Mouse (Mus musculus): Measurements from ENCODE around the gene Serpinf2. TPM values are rescaled to one million over a fixed set of nuclear protein-coding genes. Genes with fewer than 3 reads are reported as not detected.

Serpinf2 gene
- polyA plus RNA-seq (2016; fragmentation: Nextera tagmentation; extraction: Ambion mirVana): 0.08 and 0.14 TPM in 2 replicates

DNA sequence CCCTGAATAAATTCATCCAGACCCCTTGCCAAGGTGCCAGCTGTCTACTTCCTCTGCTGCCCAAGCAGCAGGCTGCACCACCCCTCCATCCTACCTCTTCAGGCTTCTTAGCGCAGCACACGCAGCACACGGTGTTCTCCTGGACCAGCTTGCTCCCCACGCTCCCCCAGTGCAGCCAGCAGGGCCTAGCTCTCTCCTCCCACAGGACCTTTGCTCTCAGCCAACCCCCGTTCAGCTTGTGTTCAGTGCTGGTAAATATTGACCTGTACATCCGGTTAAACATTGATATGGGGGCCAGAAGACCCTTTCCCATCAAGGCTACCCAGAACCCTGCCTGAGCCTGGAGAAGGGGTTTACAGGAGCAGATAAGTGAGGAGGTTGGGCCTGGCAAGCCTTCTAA lies at the start of gene Serpinf2:
Gene Serpinf2 (minus strand): TSS at position 229 of the 400 bp plus-strand sequence.
- H3K27ac ChIP-seq: no peak within 1 kb of the TSS
- peaks cover 7% of the 10 kb centered on the region; the same call in 1 of the 2 replicates for H3K36me3 ChIP-seq
- no peak for ATAC-seq (ENCODE audit: insufficient number of reproducible peaks, insufficient read depth, low FRiP score, low TSS enrichment)
- H3K27me3 ChIP-seq: no peaks in the 10 kb centered on the region
- no peaks in the 10 kb centered on the region for H3K4me1 ChIP-seq
- no peak within 1 kb of the TSS for H3K4me2 ChIP-seq (replicated peaks)
- H3K4me3 ChIP-seq: no peak within 1 kb of the TSS
- 0 out of 2 replicates have a peak, but pooled peaks cover 1% of the 10 kb centered on the region for H3K9me3 ChIP-seq
- 91% methylated on average over 6 of the region's 6 CpGs for WGBS
- H3K9ac ChIP-seq: no peak within 1 kb of the TSS

DNA sequence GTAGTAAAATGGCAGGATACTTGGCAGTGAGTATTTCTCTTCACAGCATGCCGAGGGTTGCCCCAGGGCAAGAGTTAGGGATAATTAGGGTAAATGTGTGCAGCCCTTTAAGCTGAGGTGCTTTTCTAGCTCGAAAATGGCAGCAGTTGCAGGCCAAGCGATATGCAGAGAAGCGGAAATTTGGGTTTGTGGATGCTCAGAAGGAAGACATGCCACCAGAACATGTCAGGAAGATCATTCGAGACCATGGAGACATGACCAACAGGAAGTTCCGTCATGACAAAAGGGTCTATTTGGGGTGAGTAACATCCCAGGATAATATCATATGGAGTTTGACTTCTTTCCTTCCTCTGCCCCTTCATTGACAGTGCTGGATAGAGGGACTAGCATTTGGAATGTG lies 48.1 kb upstream of the Serpinf2 start:
- Histone ChIP-seq H3K27ac (no peak overlapping the region), H3K36me3 (peaks cover 32% of the 10 kb centered on the region), H3K4me1 (peaks cover 8% of the 10 kb centered on the region)

DNA sequence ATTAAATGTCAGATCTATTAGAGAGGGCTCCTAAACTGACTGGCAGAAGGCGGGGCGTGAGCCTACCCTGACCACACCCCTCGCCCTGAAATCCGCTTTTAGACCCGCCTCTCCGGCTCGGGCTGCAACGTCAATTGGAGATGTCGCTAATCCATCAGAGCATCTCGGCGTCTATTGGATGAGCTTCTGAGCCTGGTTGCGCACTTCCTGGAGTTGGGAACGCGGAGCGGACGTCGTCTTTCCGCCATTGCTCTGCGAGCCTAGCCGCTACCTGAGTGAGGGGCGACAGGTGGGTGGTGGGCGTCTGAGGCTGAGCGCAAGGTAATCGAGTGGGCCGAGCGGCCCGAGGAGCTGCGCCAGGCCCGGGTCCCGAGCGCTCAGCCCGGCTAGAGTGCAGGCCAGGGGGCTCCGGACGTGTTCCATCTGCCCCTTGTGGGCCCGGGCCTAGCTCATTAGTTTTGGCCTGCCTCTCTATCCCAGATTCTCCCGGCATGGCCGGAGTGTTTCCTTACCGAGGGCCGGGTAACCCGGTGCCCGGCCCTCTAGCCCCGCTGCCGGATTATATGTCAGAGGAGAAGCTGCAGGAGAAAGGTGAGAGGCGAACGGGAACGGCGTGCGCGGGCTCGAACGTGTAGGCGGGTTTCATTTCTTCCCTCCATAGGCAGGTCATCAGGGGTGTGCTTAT lies 47.4 kb upstream of the Serpinf2 start, which contains the start of gene Prpf8:
Gene Prpf8 (plus strand): TSS at position 216 of the 685 bp plus-strand sequence.
- no peaks in the 10 kb centered on the region for H3K9me3 ChIP-seq
- H3K9ac ChIP-seq: peak within 1 kb of the TSS; percentile 92
- H3K27me3 ChIP-seq: no peaks in the 10 kb centered on the region
- under 1% methylated on average over 52 of the region's 52 CpGs for WGBS
- H3K4me1 ChIP-seq: peaks cover 8% of the 10 kb centered on the region
- peak within 1 kb of the TSS; percentile 69 for H3K27ac ChIP-seq
- peak within 1 kb of the TSS; percentile 88 for H3K4me3 ChIP-seq
- peak; percentile 99 for ATAC-seq (ENCODE audit: insufficient number of reproducible peaks, insufficient read depth, low FRiP score, low TSS enrichment)
- peaks cover 24% of the 10 kb centered on the region for H3K36me3 ChIP-seq
- peak within 1 kb of the TSS; percentile 98 for H3K4me2 ChIP-seq (replicated peaks)

More for the DNA sequence above, 48.1 kb upstream of the Serpinf2 start:
- Histone ChIP-seq H3K9ac (peak overlapping the region; percentile 92), H3K4me2 (replicated peaks) (peak overlapping the region; percentile 98), H3K4me3 (peak overlapping the region; percentile 88), H3K27me3 (no peaks in the 10 kb centered on the region), H3K9me3 (no peaks in the 10 kb centered on the region)
- WGBS: 27% methylated on average over 6 of the region's 6 CpGs
- ATAC-seq (ENCODE audit: insufficient number of reproducible peaks, insufficient read depth, low FRiP score, low TSS enrichment): no peak

DNA sequence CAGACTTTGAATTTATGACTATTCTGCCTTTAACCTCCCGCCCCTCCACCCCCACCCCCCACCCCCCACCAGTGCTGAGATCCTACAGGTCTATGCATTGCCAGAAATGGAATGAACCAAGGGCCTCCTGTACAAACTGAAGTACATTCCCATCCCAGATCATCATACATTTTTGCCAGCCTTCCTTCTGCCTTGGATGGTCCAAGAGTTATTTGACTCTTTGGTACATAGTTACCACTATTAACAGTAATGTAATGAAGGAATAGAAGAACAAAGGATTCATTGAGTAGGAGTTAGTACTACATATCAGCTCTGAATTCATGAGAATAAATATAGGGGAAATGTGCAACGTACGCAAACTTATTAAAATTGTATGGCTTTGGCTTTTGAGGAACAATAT lies 46.8 kb upstream of the Serpinf2 start:
- ATAC-seq (ENCODE audit: insufficient number of reproducible peaks, insufficient read depth, low FRiP score, low TSS enrichment): peak; percentile 48; the same call in 1 of the 2 replicates
- Histone ChIP-seq H3K4me3 (peak overlapping the region; percentile 88; the same call in 1 of the 2 replicates), H3K9me3 (no peaks in the 10 kb centered on the region), H3K4me1 (peaks cover 8% of the 10 kb centered on the region), H3K27ac (no peak overlapping the region), H3K27me3 (no peaks in the 10 kb centered on the region), H3K4me2 (replicated peaks) (peak overlapping the region; percentile 26; the same call in 1 of the 2 replicates), H3K36me3 (peaks cover 19% of the 10 kb centered on the region), H3K9ac (no peak overlapping the region)
- 21% methylated on average over 3 of the region's 3 CpGs for WGBS

DNA sequence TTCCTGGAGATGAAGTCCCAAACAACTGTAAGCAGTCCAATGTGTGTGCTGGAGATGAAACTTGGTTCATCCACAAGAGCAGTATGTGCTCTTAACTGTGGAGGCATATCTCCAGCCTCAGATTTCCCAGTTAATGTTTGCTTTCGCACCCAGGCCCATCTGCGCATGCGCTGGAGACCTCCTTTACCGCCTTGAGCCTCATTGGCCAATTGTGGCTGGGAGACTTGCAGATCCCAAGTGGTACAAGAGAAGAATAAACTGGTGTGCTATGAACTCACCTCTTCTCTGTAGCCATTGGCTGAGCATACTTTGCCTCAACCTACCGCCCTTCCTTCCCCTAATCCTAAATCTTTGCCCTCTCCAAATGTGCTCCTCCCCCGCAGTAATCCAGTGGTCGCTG lies 34.0 kb upstream of the Serpinf2 start:
- no peaks in the 10 kb centered on the region for H3K27me3 ChIP-seq
- no peak overlapping the region for H3K4me3 ChIP-seq
- 61% methylated on average over 7 of the region's 7 CpGs for WGBS
- no peak for ATAC-seq (ENCODE audit: insufficient number of reproducible peaks, insufficient read depth, low FRiP score, low TSS enrichment)
- no peaks in the 10 kb centered on the region for H3K36me3 ChIP-seq
- no peaks in the 10 kb centered on the region for H3K4me1 ChIP-seq
- H3K27ac ChIP-seq: no peak overlapping the region
- H3K9ac ChIP-seq: no peak overlapping the region
- no peaks in the 10 kb centered on the region for H3K9me3 ChIP-seq
- no peak overlapping the region for H3K4me2 ChIP-seq (replicated peaks)

DNA sequence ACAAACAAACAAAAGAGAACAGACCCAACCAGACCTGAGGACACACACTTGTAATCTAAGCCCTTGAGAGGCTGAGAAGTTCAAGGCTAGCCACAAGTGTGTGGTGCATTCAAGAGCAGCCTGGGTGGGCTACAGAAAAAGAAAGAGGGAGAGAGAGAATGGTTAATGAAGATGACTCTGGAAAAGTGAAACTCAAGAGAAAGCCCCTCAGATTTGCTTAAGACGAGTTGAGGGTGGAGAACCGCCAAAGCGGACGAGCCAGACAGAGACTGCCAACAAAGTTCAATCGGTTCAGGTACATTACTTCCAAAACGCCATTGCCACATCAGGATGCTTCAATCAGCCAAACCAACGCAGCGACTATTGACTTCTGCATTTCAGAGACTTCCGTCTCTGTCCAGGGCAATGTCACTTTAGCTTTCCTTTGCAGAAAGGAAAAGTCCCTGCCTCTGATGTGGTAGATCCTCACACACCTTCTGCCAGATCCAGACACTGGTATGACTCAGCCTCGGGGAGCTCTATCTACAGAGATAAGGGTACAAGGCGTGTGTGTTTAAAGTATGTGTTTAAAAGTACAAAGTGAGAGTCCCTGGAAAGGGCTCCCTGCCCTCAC lies 33.2 kb upstream of the Serpinf2 start:
- no peak overlapping the region for H3K27ac ChIP-seq
- H3K9me3 ChIP-seq: no peaks in the 10 kb centered on the region
- ATAC-seq (ENCODE audit: insufficient number of reproducible peaks, insufficient read depth, low FRiP score, low TSS enrichment): no peak
- H3K4me1 ChIP-seq: no peaks in the 10 kb centered on the region
- H3K9ac ChIP-seq: no peak overlapping the region
- no peaks in the 10 kb centered on the region for H3K36me3 ChIP-seq
- H3K4me3 ChIP-seq: no peak overlapping the region
- H3K4me2 ChIP-seq (replicated peaks): no peak overlapping the region
- H3K27me3 ChIP-seq: no peaks in the 10 kb centered on the region
- 80% methylated on average over 11 of the region's 11 CpGs for WGBS

DNA sequence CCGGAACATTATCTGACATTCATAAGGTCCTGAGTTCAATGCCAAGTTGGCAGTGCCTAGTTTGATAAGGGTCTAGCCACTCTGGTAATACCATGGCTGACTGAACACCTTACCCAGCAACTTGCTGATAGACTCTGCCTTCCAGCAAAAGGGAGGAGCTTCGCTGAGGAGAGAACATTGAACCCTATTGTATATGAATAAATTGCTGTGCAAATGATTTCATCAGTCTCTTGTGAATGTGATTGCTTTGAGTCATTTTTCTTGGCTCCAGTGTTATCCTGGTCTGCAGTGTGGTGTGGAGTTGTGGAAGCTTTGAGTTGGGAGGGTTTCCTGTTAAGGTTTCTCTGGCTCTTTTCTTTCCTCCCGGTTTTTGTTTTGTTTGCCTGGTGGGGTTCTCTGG lies 31.3 kb upstream of the Serpinf2 start:
- Histone ChIP-seq H3K4me1 (no peaks in the 10 kb centered on the region), H3K4me3 (no peak overlapping the region), H3K9me3 (no peaks in the 10 kb centered on the region), H3K27me3 (no peaks in the 10 kb centered on the region), H3K9ac (no peak overlapping the region), H3K27ac (no peak overlapping the region), H3K36me3 (0 out of 2 replicates have a peak, but pooled peaks cover 4% of the 10 kb centered on the region), H3K4me2 (replicated peaks) (no peak overlapping the region)
- WGBS: 74% methylated on average over 3 of the region's 3 CpGs
- no peak for ATAC-seq (ENCODE audit: insufficient number of reproducible peaks, insufficient read depth, low FRiP score, low TSS enrichment)

DNA sequence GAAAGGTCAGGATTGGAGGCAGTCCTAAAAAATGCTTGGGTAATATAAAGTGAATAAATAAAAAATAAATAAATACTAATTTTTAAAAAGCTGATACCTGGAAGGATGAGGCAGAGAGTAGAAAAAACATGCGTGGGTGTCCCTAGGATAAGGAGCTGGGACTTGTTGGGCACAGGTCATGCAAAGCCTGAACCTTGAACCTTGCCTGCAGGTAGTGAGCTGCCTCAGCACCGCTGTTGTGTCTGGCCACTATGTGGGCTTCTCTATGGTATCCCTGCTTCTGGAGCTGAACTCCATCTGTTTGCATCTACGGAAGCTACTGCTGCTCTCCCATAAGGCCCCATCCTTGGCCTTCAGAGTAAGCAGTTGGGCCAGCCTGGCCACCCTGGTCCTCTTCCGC lies 29.9 kb upstream of the Serpinf2 start:
- H3K27ac ChIP-seq: no peak overlapping the region

DNA sequence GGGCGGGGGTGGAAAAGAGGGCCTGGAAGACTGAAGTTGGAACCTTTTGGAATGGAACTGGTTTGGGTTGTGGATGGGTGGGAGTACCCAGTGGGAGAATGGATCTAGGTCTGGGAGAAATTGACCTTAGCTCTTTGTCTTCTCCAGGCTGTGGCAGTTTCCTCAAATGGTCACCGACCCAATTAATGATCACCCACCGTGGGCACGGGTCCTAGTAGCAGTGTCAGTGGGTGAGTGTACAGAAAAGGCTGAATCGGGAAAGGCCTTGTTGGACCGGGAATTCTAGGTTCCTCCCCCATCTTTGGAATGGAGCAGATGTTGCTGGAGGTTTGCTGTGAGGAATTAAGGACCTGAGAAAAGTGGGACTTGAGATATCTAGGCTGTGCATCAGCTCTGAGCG lies 29.0 kb upstream of the Serpinf2 start:
- H3K27ac ChIP-seq: no peak overlapping the region
- ATAC-seq (ENCODE audit: insufficient number of reproducible peaks, insufficient read depth, low FRiP score, low TSS enrichment): no peak
- 67% methylated on average over 7 of the region's 7 CpGs for WGBS

More for the DNA sequence above, 29.9 kb upstream of the Serpinf2 start:
- Histone ChIP-seq H3K4me1 (no peaks in the 10 kb centered on the region), H3K36me3 (0 out of 2 replicates have a peak, but pooled peaks cover 10% of the 10 kb centered on the region), H3K4me3 (no peak overlapping the region), H3K9me3 (no peaks in the 10 kb centered on the region), H3K9ac (no peak overlapping the region), H3K4me2 (replicated peaks) (no peak overlapping the region), H3K27me3 (no peaks in the 10 kb centered on the region)
- 95% methylated on average over 4 of the region's 4 CpGs for WGBS
- ATAC-seq (ENCODE audit: insufficient number of reproducible peaks, insufficient read depth, low FRiP score, low TSS enrichment): no peak

DNA sequence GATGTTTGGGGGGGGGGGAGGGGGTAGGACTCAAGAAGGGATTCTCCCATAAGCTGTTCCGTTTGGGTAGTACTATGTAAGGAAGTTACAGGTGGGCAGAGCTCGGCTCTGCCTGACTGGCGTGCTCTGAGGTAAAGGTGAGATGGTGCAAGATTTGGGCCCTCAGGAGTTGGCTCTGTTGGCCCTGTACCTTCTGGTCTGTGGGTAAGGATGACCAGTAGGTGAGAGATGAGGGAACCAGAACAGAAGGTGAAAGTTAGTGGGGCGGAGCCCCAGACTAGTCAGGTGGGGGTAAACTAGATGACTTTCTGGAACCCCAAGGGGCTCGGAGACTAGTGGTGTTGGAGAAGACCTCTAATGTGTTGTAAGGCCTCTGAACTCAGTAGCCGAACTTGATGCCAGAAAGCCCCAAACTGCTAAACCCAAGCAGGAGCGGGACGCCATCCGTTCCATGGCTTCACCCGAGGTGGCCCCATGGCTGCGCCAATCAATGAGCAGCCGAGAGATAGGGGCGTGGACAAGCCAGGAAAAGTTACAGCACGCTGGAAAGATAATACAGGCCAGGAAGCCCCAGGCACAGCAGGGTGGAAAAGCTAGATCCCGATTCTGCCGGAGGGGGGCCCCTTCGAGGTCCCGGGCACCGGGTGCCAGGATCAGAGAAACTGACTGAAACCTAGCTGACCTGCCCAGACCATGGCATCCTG lies 28.3 kb upstream of the Serpinf2 start:
- Histone ChIP-seq H3K27ac (peak overlapping the region; percentile 69), H3K4me2 (replicated peaks) (peak overlapping the region; percentile 68), H3K4me3 (peak overlapping the region; percentile 46), H3K27me3 (no peaks in the 10 kb centered on the region), H3K9ac (peak overlapping the region; percentile 63), H3K4me1 (peaks cover 12% of the 10 kb centered on the region), H3K36me3 (0 out of 2 replicates have a peak, but pooled peaks cover 10% of the 10 kb centered on the region), H3K9me3 (no peaks in the 10 kb centered on the region)
- peak; percentile 83; the same call in 1 of the 2 replicates for ATAC-seq (ENCODE audit: insufficient number of reproducible peaks, insufficient read depth, low FRiP score, low TSS enrichment)
- WGBS: 15% methylated on average over 19 of the region's 19 CpGs

More for the DNA sequence above, 29.0 kb upstream of the Serpinf2 start:
- Histone ChIP-seq H3K4me3 (peak overlapping the region; percentile 46), H3K36me3 (0 out of 2 replicates have a peak, but pooled peaks cover 10% of the 10 kb centered on the region), H3K4me1 (peaks cover 4% of the 10 kb centered on the region; the same call in 1 of the 2 replicates), H3K4me2 (replicated peaks) (peak overlapping the region; percentile 68), H3K27me3 (no peaks in the 10 kb centered on the region), H3K9ac (peak overlapping the region; percentile 63), H3K9me3 (no peaks in the 10 kb centered on the region)

DNA sequence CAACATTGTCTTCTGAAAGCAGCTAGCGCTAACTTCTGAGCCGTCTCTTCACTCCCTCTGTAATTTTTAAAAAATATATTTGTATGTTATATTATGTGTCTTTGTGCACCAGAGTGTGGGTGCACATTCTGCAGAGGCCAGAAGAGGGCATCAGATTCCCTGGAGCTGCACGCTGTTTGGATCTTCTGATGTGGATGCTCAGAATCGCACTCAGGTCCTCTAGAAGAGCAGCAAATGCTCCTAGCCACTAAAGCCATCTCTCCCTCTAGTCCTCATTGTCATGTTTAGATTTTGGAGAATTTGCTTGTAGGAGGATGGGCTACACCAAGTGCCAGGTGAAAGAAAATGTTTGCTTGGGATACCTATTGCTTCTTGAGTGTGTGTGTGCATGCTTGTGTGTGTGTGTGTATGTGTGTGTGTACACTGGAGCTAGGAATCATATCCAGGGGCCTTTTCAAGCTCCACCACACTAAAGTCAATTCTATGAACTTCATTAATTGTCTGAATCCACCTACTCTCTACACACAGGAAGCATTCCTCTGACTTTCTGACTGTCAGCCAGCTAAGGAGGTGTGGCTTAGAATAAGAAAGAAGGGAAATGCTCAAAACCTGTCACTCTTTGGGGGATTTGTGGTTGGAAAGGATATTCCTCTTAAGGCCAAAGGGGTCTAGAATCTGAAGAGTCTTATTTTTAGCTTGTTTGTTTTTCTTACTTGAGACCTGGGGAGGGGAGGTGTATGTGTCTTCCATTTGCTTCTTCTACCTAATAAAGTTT lies 27.5 kb upstream of the Serpinf2 start:
- peaks cover 19% of the 10 kb centered on the region for H3K4me1 ChIP-seq
- no peaks in the 10 kb centered on the region for H3K9me3 ChIP-seq
- WGBS: 95% methylated on average over 4 of the region's 4 CpGs
- H3K9ac ChIP-seq: no peak overlapping the region
- no peak overlapping the region for H3K27ac ChIP-seq
- H3K36me3 ChIP-seq: 0 out of 2 replicates have a peak, but pooled peaks cover 10% of the 10 kb centered on the region
- no peak overlapping the region for H3K4me3 ChIP-seq
- ATAC-seq (ENCODE audit: insufficient number of reproducible peaks, insufficient read depth, low FRiP score, low TSS enrichment): no peak
- no peaks in the 10 kb centered on the region for H3K27me3 ChIP-seq
- H3K4me2 ChIP-seq (replicated peaks): no peak overlapping the region
